Mouse (Mus musculus) kidney, embryonic 16.5 days (tissue): ENCODE data around the gene Gm9936. TPM values are rescaled to one million over a fixed set of nuclear protein-coding genes. Genes with fewer than 3 reads are reported as not detected.
A peak's percentile ranks its signal among the peaks of the same experiment; 100 is the strongest.
"Not testable (repeated sequence)": the region's sequence is repeated elsewhere in the genome, so short reads cannot be mapped to it uniquely, and the experiment has no call there.

Source experiments
- ATAC-seq: fragments of 200-750 bp; cut with Nextera tagmentation; 2 replicates; pipeline ENCODE4 v1.8.0; 2017; ENCODE audit warnings: moderate TSS enrichment; ENCODE audit not compliant: low FRiP score, low TSS enrichment
- H3K27ac ChIP-seq: fragments of 300-500 bp; sonication (generic); 2 replicates; pipeline ENCODE4 v1.5.1; 2014; ENCODE audit warnings: low read length
- H3K27me3 ChIP-seq: fragments of 300-500 bp; sonication (generic); 2 replicates; pipeline ENCODE4 v1.6.1; 2014; ENCODE audit warnings: low read length, control low read depth, mixed read lengths; ENCODE audit not compliant: insufficient read depth
- H3K36me3 ChIP-seq: fragments of 300-500 bp; sonication (generic); 2 replicates; pipeline ENCODE4 v1.6.1; 2014; ENCODE audit warnings: low read length, control low read depth, mixed read lengths; ENCODE audit not compliant: insufficient read depth
- H3K4me1 ChIP-seq: fragments of 300-500 bp; sonication (generic); 2 replicates; pipeline ENCODE4 v1.6.1; 2014; ENCODE audit warnings: low read length, control low read depth, mixed read lengths; ENCODE audit not compliant: insufficient read depth
- H3K4me2 ChIP-seq: fragments of 300-500 bp; sonication (generic); replicated peaks from 2 replicates; pipeline ENCODE4 v1.6.1; 2014; ENCODE audit warnings: low read depth, low read length
- H3K4me3 ChIP-seq: fragments of 300-500 bp; sonication (generic); 2 replicates; pipeline ENCODE4 v1.5.1; 2014; ENCODE audit warnings: mild to moderate bottlenecking, low read length
- H3K9ac ChIP-seq: fragments of 300-500 bp; sonication (generic); replicated peaks from 2 replicates; pipeline ENCODE4 v1.6.1; 2014; ENCODE audit warnings: low read length
- H3K9me3 ChIP-seq: fragments of 300-500 bp; sonication (generic); 2 replicates; pipeline ENCODE4 v1.6.1; 2016; ENCODE audit warnings: low read length, control low read depth
- WGBS: fragments of 180-500 bp; shearing (Covaris S2); extraction: QIAGEN DNeasy Blood & Tissue Kit; methylation state at CpG from one replicate; pipeline ENCODE4 v1.1.7; 2014; 5-methylcytosine and 5-hydroxymethylcytosine counted together
- polyA plus RNA-seq: library from polyadenylated mRNA; unstranded; fragments of >200 nt; fragmentation: Nextera tagmentation; extraction: Ambion mirVana; gene quantifications from 2 replicates; pipeline ENCODE4 v1.2.1, GENCODE M21; 2015

Gm9936 gene
- polyA plus RNA-seq, 1 experiment from 2014 or later: not detected

DNA sequence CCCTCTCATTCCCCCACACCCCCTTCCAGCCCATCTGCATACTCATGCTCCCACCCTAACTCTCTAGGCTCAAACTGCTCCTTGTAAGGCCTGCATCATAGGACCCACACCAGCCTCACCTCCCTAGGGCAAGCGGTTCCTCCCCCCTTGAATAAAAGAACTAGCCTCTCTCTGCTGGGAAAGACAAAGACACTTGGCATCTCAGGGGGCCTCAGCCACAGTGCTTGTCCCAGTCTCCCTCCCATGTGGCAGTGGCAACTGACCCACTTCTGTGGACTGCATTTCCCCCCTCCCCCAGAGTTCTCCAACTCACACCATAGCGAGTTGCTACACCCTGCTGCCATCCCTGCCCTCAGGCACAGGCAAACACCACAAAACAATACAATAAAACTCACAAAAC lies 14.1 kb downstream of the Gm9936 start:
- not testable (repeated sequence) for H3K4me1 ChIP-seq, H3K4me3 ChIP-seq, H3K9ac ChIP-seq, ATAC-seq, H3K4me2 ChIP-seq, H3K36me3 ChIP-seq, H3K27ac ChIP-seq, H3K9me3 ChIP-seq, H3K27me3 ChIP-seq
- WGBS: 71% methylated on average over 2 of the region's 2 CpGs

DNA sequence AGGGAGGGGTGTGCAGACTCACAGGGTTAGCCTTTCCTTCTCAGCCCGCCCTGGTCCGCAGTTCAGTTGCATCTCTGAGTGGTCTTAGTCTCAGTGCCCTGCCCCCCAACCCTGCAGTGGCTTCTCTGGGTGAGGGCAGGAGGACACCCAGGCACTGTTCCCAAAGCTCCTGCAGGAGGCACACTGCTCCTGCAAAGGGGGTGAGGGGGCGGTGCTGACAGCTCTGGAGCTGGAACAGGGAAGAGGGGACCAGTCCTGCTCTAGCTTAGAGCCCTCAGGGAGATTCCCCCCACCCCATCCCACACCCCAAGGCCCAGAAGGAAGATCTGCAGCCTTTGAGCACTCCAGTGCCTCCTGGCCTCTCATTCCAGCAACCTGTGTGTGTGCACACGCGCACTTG lies 15.8 kb downstream of the Gm9936 start:
- Histone ChIP-seq H3K4me3 (no peak overlapping the region), H3K27ac (no peak overlapping the region), H3K27me3 (no peaks in the 10 kb centered on the region), H3K4me2 (no peak overlapping the region), H3K9me3 (no peaks in the 10 kb centered on the region), H3K4me1 (0 out of 2 replicates have a peak, but pooled peaks cover 2% of the 10 kb centered on the region), H3K36me3 (no peaks in the 10 kb centered on the region), H3K9ac (no peak overlapping the region)
- ATAC-seq: peak; percentile 12; the same call in 1 of the 2 replicates
- WGBS: 72% methylated on average over 5 of the region's 5 CpGs

DNA sequence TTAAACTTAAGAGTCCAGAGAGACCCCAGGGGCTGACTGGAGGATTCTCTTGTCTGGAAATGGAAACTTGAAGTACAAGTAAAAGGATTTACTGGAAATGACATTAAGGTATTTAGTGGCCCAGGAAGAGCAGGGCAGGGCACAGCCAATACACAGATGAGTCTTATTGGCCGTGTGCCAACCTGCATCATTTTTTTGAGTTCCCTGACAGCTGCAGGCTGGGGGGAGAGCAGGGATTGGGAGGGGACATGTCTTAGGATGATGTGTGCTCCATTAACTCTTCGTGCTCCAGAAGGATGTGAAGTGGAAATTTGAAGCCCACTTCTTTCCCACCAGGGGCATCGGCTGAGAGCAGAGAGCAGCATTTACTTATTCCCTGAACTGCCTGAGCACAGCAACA lies 16.3 kb downstream of the Gm9936 start:
- not testable (repeated sequence) for H3K4me2 ChIP-seq, H3K27ac ChIP-seq, H3K4me1 ChIP-seq, H3K9me3 ChIP-seq, H3K27me3 ChIP-seq, H3K9ac ChIP-seq, H3K4me3 ChIP-seq, ATAC-seq, H3K36me3 ChIP-seq
- 26% methylated on average over 3 of the region's 3 CpGs for WGBS

DNA sequence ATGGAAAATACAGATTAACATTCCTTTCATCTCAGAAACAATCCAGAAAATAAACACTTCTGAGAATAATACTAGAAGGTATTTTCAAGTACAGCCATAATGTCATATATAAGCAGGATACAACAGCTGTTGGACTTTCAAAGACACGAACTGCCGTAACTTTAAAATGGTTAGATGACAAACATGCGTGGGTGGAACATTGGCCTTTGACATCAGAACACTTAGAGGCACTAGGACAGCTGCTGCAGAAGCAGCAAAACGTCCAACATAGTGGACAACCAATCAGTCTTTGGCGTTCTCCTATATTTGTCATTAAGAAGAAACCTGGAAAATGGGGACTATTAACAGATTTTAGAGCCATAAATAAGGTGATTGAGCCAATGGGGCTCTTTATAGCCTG lies 18.0 kb downstream of the Gm9936 start:
- H3K9ac ChIP-seq, H3K9me3 ChIP-seq, H3K27me3 ChIP-seq, H3K4me2 ChIP-seq, H3K27ac ChIP-seq, H3K4me1 ChIP-seq, ATAC-seq, H3K4me3 ChIP-seq, H3K36me3 ChIP-seq: not testable (repeated sequence)
- 36% methylated on average over 5 of the region's 5 CpGs for WGBS

DNA sequence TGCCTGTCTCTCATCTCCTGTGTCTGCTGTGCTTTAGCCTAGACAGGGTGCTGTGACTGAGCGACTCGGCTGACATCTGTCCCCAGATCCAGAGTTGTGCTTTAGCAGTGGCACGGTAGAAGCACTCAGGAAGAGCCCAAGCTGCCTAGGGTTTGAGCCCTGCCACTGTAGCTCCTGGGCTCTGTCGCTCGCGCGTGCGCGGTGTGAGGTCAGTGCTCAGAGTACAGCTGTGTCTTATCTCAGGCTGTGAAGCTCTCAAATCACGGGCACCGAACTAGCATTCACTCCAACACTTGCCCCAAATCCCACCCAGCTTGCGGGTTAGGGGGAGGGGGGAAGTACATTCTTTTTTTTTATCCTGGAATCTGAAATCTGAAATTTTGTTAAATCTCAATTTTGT lies 21.6 kb downstream of the Gm9936 start:
- no peak overlapping the region for H3K9ac ChIP-seq

DNA sequence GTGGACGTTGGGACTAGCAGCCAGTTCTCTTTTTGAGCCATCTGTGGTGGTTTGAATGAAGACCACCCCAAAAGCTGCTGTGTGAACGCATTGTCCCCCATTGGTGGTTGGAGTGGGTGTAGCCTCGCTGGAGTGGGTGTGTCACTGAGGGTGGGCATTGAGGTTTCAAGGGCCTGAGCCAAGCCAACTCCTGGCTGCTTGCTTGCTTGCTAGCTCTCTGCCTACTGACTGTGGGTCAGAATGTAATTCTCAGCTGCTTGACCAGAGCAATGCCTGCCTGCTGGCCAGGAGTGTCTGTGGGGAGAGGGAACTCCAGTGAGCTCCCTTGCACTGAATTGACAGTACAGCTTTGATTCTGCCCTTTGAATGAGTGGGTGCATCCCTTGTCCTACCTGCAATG lies 28.7 kb downstream of the Gm9936 start:
- Histone ChIP-seq H3K4me3 (no peak overlapping the region), H3K9me3 (no peaks in the 10 kb centered on the region), H3K27ac (no peak overlapping the region), H3K36me3 (no peaks in the 10 kb centered on the region), H3K4me1 (0 out of 2 replicates have a peak, but pooled peaks cover 5% of the 10 kb centered on the region), H3K9ac (no peak overlapping the region), H3K27me3 (no peaks in the 10 kb centered on the region), H3K4me2 (no peak overlapping the region)
- 76% methylated on average over 3 of the region's 3 CpGs for WGBS
- ATAC-seq: no peak

More for the DNA sequence above, 21.6 kb downstream of the Gm9936 start:
- ATAC-seq: no peak
- Histone ChIP-seq H3K9me3 (no peaks in the 10 kb centered on the region), H3K36me3 (no peaks in the 10 kb centered on the region), H3K4me1 (no peaks in the 10 kb centered on the region), H3K4me2 (no peak overlapping the region), H3K27ac (no peak overlapping the region), H3K27me3 (no peaks in the 10 kb centered on the region), H3K4me3 (no peak overlapping the region)
- 62% methylated on average over 12 of the region's 12 CpGs for WGBS

DNA sequence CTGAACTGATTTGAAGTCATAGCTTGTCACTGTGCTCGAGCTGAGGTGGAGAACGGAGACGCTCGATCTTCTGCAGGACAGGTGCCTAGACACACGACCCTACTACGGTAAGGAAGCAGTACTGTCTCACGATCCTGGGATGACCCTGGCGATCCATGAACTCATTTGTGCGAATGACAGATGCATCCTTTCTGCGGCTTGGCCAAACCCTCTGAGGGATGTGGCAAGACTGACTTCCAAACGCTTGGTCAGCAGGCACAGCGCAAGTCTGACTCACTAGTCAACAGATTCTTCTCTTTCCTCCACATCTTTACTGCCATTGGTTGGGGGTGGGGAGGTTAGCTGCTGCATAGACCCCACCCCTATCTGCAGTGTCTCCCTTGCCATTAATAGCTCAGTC lies 31.1 kb downstream of the Gm9936 start:
- H3K4me2 ChIP-seq: no peak overlapping the region
- no peak overlapping the region for H3K9ac ChIP-seq
- H3K27ac ChIP-seq: no peak overlapping the region
- 0 out of 2 replicates have a peak, but pooled peaks cover 5% of the 10 kb centered on the region for H3K4me1 ChIP-seq
- WGBS: 78% methylated on average over 12 of the region's 12 CpGs
- H3K9me3 ChIP-seq: peaks cover under 1% of the 10 kb centered on the region; the same call in 1 of the 2 replicates
- no peaks in the 10 kb centered on the region for H3K27me3 ChIP-seq
- H3K4me3 ChIP-seq: no peak overlapping the region
- no peak for ATAC-seq
- H3K36me3 ChIP-seq: 0 out of 2 replicates have a peak, but pooled peaks cover under 1% of the 10 kb centered on the region

DNA sequence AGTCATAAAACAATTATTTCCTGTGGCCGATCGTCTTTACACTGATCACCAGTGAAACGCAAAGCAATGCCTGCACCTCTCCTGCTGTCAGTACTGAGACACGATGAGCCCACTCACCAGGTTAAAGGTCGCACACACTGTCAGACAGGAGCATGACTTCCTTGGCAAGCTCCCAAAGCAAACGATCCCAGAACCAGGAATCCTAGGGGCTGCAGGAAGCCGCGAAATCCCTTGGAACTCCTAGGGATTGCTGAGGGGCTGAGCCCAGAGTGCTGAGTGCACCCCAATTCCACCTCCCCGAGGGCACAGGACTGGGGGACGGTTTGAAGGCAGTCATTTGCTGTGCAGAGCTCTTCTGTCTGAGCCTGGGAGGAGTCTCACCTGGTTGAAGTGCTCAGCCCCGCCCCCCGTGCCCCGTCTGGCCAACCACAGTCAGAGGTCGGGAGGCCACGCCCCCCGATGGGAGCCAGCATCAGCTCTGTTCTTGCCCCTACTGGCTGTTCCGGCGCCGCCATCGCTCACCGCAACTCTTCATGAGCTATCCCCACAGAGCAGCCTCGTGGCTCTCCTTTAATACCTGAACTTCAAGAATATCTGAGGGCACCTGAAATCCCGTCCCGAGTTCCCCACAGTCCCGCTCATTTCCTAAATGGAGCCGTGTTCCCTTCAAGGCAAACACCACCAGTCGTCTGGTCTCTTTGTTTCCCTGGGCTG lies 32.3 kb downstream of the Gm9936 start:
- peak overlapping the region; percentile 73 for H3K4me2 ChIP-seq
- 8% methylated on average over 27 of the region's 27 CpGs for WGBS
- H3K9me3 ChIP-seq: peaks cover 10% of the 10 kb centered on the region
- ATAC-seq: peak; percentile 84
- H3K9ac ChIP-seq: peak overlapping the region; percentile 65
- H3K4me1 ChIP-seq: 0 out of 2 replicates have a peak, but pooled peaks cover 5% of the 10 kb centered on the region
- H3K27ac ChIP-seq: 0 out of 2 replicates have a peak overlapping the region, but pooled peaks have one; percentile 38
- peaks cover 12% of the 10 kb centered on the region for H3K36me3 ChIP-seq
- H3K27me3 ChIP-seq: no peaks in the 10 kb centered on the region
- peak overlapping the region; percentile 51 for H3K4me3 ChIP-seq

DNA sequence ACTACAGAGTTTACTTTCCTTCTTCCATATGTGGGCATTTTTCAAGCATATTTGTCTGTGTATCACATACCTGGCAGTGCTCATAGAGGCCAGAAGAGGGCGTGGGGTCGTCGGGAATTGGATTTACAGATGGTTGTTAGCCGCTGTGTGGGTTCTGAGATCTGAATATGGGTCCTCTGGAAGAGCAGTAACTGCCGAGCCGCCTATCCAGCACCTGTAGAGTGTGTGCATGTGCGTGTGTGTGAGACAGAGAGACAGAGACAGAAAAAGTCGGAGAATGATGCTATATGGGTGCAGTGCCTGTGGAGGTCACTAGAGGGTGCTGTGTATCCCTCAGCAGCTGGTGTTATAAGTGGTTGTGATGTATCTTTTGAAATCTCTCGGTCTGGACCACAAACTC lies 34.3 kb downstream of the Gm9936 start:
- no peak for ATAC-seq
- Histone ChIP-seq H3K4me2 (peak overlapping the region; percentile 28), H3K4me3 (peak overlapping the region; percentile 4; the same call in 1 of the 2 replicates), H3K9me3 (peaks cover 10% of the 10 kb centered on the region), H3K36me3 (peaks cover 12% of the 10 kb centered on the region), H3K27ac (no peak overlapping the region), H3K27me3 (no peaks in the 10 kb centered on the region), H3K9ac (no peak overlapping the region), H3K4me1 (0 out of 2 replicates have a peak, but pooled peaks cover 5% of the 10 kb centered on the region)
- 19% methylated on average over 9 of the region's 9 CpGs for WGBS
